Mouse (Mus musculus): ENCODE measurements around the gene Gm14548.
"Not testable (repeated sequence)": the region's sequence is repeated elsewhere in the genome, so short reads cannot be mapped to it uniquely, and the experiment has no call there.

Gene Gm14548

GRCm38 (mm10) chr7:3898036-3898590, at the start of gene Gm14548:
Gm14548 (minus strand) TSS chr7:3898120.
- not testable (repeated sequence) for DNase-seq (ENCODE audit: low spot score in 2 of 2)

GRCm38 (mm10) chr7:3946117-3946516, 48.2 kb upstream of the Gm14548 start:
- no peak for DNase-seq (ENCODE audit: low spot score in 2 of 2)

GRCm38 (mm10) chr7:3940915-3941314, 43.0 kb upstream of the Gm14548 start:
- no peak for DNase-seq (ENCODE audit: low spot score in 2 of 2)

GRCm38 (mm10) chr7:3939866-3940525, 42.1 kb upstream of the Gm14548 start:
- DNase-seq (ENCODE audit: low spot score in 2 of 2) = no peak

GRCm38 (mm10) chr7:3935473-3935872, 37.6 kb upstream of the Gm14548 start:
- DNase-seq (ENCODE audit: low spot score in 2 of 2) = not testable (repeated sequence)

GRCm38 (mm10) chr7:3915387-3915786, 17.5 kb upstream of the Gm14548 start, which contains the start of gene Lilra6:
Lilra6 (minus strand) TSS chr7:3915503.
- DNase-seq (ENCODE audit: low spot score in 2 of 2) = not testable (repeated sequence)

GRCm38 (mm10) chr7:3903704-3904103, 5.8 kb upstream of the Gm14548 start:
- no peak for DNase-seq (ENCODE audit: low spot score in 2 of 2)

- DNase-seq (ENCODE audit: low spot score in 2 of 2) = not testable (repeated sequence)
These were observed 22.9 kb downstream of the Gm14548 start for GRCm38 (mm10) chr7:3875032-3875431.

- DNase-seq (ENCODE audit: low spot score in 2 of 2) = not testable (repeated sequence)
These were observed 53.0 kb downstream of the Gm14548 start, which contains the start of gene Pira2 for GRCm38 (mm10) chr7:3844951-3845350. Pira2 (minus strand) TSS chr7:3845051.

GRCm38 (mm10) chr7:3837854-3838253, 60.1 kb downstream of the Gm14548 start:
- DNase-seq (ENCODE audit: low spot score in 2 of 2) = not testable (repeated sequence)
